Mouse (Mus musculus) E14TG2a.4 (cell line): Measurements from ENCODE around the gene Kpna6.

Source experiments
- CTCF ChIP-seq: conservative IDR thresholded peaks from 2 replicates; pipeline ENCODE4 v1.5.1; 2014; ENCODE audit warnings: low read length
- NANOG ChIP-seq: IDR thresholded peaks from 2 replicates; pipeline ENCODE4 v1.6.1; 2014; ENCODE audit warnings: borderline replicate concordance, low read length, mixed read lengths

- no peak for TF ChIP-seq CTCF
- no peak for TF ChIP-seq NANOG
These were observed 40.7 kb downstream of the Kpna6 start for GRCm38 (mm10) chr4:129631867-129632266.
